Mouse (Mus musculus): ENCODE measurements around the gene Arhgap27. TPM values are rescaled to one million over a fixed set of nuclear protein-coding genes. Genes with fewer than 3 reads are reported as not detected.

The Arhgap27 gene
- total RNA-seq, 2 experiments from 2014 or later, result 10.1 to 16.3 TPM

DNA sequence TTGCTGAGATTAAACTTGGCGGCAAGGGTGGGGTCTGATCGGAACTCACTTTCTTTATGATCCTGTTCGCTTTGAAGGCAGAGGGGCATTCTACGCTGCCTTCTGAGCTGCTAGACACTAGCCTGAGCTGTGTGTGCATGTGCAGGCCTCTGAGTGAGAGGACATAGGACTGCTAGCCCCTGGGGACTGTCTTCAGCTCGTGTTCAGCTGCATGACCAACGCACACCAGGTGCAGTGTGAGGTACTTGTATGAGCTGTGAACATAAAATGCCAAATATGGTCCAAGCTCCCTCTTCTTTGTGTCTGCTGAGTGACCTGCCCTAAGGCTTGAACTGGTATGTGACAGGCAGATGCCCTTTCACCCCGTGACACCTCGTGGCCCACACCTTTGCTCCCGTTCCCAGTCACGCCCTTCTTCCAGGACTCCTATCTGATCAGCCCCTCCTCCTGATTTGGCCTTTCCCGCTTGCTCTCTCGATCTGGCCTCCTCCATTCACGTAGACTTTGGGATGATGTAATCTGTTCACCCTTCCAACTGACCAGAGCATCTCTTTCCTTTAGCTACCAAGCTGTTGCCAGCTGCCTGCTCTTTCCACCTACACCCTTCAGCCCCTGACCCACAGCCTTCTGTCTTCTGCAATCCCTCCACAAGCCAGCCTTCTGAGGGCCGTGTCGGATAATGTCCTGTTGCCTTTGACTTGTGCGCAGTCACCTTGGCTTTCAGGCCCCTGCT, 6.4 kb downstream of the Arhgap27 start:
- no peak for DNase-seq

DNA sequence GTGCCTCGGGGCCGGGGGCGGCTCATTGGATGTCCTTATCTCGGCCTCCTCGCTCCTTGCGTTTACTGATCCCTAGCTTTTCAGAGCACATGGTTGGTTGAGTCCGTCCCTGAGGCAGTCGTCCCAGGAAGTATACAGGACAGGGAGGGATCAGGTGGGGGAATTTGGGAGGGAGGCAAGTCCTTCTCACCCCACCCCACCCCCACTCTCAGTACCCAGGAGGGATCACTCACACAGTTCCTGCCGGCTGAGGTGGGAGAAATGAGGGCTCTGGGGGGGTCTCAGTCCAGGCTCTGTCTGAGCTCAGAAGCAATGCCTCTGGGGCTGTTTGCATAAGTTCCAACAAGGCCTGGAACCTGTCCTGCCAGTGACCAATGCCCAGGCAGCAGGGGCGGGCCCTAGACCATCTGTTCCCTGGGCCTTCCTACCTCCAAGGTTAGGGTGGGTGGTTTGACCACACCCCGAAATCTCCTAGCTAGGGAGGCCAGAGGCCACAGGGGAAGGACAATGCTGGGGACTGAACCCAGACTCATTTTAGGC, 7.4 kb downstream of the Arhgap27 start:
- DNase-seq, result no peak

DNA sequence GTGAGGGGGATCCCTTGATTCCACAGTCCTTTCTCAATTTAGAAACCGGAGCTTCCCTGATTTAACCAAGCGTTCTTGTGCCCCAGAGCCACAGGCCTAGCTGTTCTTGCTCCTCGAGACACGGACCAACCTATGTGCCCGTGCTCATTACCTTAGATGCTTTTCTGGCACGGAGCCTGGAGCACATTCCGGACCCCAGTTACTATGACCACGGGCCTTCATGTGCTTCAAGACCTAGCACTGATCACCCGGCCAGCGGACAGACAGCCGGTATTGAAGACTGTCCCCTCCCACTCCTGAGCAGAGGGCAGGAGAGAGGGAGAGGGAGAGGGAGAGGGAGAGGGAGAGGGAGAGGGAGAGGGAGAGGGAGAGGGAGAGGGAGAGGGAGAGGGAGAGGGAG, 8.2 kb downstream of the Arhgap27 start:
- no peak for DNase-seq

DNA sequence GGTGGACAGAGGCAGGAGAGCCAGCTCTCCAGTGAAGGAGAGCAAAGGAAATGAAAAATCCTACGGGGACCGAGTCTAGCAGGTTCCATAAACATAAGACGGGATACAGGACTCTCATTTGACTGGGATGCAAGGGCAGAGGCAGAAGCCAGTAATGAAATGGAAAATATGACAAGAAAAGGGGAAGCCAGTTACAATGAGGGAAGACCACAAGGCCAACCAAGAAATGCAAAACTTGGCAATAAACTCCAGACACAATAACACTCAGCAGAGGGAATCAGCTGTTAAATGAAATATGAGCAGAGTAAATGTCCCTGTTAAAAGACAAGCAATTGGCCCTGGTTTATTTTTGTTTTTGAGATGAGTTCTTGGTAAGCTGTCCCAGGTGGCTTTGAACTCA, 9.5 kb downstream of the Arhgap27 start:
- DNase-seq, result no peak

DNA sequence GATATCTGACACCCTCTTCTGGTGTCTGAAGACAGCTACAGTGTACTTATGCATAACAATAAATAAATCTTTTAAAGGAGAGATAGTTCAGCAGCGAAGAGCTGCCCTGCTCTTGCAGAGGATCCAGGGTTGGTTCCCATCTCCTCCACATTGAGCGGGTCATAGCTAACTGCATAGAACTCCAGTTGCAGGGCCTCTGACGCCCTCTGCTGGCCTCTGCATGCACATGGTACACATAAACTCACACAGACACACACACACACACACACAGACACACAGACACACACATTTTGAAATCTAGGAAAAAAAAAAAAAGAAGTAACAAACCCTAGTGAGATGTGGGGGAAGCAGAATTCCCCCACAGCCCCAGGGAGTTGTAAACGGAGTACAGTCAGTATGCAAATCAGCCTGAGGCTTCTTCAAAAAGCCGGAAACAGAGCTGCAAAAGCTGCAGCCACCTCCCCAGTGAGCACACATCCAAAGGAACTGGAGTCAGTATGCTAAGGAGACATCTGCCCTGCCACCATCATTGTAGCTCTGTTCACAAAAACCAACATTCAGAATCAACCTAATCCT, 11.2 kb downstream of the Arhgap27 start:
- no peak for DNase-seq

DNA sequence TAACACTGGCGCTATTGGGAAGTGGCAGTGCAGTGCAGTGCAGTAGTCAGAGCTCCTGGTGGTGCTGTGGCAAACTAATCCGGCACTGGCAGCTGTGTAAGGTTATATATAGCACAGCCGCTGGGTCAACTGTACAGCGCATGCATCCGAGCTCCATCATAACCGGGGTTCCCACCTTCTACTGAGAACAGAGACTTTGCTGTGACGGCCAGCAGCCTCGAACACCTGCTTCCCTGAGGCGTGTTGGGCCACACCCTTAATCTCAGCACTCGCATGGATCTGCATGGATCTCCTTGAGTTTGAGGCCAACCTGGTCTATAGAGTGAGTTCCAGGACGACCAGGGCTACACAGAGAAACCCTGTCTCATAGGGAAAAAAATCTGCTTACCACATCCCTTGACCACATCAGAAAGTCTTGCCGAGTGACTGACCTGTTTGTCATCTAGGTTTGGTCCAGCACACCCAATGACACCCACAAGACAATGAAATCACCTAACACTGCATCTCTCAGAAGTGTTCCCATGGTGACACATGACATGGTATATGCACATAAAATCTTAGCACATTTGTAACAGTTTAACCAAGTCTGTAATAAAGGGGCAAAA, 12.7 kb downstream of the Arhgap27 start:
- no peak for DNase-seq

DNA sequence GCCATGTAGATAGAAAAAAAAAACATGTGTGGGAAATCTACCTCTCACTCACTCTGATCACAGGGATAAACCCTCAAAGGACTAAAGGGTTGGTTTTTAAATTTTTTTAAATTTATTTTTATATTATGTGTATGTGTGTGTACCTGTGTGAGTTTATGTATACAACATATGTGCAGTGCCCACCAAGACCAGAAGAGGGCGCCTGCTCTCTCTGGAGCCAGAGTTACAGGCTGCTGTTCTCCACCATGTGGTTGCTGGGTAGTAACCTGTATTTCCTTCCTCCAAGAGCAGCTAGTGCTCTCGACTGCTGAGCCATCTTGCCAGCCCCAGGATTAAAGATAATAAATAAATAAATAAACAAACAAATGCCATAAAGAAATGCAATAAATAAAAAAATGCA, 13.8 kb downstream of the Arhgap27 start:
- DNase-seq, result no peak

DNA sequence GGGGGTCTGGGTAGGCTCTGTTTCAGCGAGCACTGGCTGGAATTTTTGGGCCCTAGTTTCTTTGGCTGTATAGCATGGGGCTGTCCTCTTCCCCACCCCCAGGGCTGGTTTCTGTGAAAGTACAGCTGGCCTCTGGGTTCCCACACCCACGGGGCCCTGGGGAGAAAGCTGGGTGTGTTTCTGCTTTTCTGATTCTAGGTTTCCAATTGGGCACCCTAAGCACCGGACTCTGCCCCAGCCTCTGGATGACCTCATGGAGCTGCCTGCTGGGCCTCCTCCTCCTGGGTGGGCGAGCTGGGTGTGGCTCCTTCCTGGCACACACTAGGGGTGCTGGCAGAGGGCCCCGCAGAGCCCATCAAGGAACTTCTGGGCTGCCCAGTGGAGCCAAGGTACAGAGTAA, 16.8 kb downstream of the Arhgap27 start:
- DNase-seq, result peak in 1 of 2 experiments; percentile 49

DNA sequence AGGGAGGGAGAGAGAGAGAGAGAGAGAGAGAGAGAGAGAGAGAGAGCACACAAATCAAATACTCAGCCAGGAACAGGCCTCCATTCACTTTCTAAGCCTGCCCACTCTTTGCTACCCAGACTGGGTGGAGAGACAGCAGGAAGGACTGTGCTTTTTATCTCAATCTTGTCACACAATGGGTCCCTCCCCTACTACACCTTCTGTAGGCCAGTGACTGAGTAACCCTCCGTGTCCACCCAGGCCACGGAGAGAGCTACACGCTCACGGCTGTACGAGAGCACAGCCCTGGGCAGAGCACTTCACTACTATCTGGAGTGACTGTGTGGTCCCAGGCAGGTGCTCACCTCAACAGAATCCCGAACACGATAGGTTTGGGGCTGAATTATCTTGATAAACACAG, 17.3 kb downstream of the Arhgap27 start:
- no peak for DNase-seq

DNA sequence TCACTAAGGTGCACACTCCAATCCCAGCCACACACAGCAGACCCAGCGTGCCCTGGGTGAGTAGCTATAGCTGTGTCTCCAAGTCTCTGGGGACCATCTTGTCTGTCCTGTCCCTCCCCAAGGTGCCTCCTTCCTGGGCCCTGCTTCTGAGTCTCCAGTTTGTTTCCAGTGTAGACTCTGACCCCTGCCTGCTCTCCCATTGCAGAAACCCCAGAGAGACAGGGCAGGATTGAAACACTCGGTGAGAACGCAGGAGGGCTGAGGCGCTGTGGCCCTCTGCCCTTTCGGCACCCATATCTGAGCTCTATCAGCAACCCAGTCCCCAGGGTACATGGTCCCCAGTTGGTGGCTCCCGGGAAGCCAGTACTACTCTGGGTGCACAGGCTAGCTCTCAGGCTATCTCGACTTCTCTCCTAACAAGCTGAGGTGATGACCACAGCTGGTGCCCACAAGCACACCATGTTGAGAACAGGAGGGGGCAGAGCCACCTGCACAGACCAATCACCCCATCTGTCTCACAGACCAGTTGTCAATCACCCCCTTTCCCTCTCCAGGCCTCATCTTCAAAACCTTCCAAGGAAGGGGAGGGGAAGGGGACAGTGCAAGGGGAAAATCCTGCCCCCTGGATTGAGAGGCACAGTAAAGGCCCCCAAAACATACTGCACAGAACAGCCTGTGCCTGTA, 17.9 kb downstream of the Arhgap27 start:
- no peak for DNase-seq

DNA sequence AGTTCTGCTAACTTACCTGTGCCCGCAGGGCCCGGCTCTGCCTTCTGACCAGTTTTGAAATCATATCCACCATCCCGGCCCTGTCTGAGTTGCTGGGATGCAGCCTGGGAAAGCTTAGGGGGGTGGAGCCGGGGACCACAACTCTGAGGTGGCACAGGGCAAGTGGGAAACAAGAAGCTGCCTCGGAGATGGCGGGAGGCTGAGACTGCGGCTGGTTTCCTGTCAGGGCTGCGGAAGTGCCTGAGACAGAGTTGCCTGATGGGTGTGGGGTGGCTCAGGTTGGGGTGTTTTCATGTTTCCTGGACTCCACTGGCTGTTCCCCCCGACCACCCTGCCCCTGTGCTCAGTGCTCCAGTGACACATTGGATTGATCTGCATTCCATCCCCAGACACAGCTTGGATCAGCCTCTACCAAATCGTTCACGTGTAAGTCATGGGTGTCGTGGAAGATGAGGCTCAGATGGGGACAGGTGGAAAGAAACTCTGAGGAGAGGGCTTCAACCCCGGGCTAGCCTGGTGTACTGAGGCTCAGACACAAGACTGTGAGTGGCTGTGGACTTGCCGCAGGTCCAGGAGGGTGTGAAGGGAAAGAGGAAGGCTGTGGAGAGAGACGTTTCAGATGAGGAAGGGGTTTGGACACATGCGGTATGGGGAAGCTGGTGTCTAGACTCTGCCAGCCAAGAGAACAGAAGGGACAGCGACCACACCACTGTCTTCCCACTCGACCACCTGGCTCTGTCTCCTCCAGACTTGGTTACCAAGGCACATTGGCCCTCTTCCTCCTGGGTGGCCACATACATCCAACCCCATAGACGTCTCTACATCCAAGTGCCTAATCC, 18.8 kb downstream of the Arhgap27 start:
- no peak for DNase-seq

DNA sequence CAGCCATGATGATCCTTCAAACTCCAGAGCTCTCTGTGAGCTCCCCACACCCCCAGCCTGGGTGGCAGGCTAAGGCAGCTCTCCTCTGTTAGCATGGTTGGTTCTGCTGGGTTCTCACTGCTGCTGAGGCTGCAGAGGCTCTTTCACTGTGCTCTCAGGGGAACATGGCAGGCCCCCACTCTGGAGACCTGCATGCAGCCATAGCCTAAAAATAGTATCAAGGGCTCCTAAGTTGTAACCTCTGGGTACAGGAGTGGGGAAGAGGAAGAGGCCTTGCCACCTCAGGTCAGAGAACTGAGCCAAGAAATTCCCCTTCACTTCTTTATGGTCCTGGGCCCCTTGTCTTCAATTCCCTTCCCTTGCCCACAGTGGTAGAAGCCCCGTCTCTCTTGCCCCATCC, 19.6 kb downstream of the Arhgap27 start:
- no peak for DNase-seq

DNA sequence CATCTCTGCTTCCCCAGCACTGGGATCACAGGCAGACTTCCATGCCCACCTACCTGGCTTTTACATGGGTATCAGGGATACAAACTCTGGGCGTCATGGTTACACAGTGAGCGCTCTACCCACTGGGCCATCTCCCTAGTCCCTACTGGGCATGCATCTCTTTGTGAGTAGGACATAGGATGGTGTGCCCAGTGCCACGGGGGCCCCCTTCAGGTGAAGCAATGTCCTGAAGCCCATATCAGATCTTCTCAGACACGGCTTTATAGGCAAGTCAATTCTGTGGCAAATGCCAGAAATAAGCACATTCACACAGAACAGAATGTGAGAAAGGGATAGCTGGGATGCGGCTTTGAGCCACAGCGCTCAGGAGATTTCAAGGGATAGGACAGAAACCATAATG, 20.4 kb downstream of the Arhgap27 start:
- no peak for DNase-seq

DNA sequence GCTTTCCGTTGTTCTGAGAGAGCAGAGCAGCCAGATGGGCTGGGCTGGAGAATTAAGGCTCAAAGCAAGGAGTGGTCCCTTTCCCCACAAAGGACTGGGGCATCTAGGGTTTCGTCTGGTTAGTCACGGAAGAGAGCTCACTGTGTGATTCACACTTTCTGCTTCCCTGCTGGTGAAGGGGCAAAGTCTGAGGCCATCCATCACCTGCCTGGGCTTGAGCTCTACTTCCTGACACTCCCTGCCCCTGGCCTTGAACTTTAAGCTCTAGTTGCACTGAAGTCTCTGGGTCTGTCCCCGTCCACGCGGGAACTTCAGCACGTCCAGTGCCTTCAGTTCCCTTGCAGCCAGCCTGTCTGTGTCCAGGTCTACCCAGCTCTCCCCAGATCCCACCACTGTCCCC, 22.8 kb downstream of the Arhgap27 start:
- peak; percentile 67 to 77 for DNase-seq

DNA sequence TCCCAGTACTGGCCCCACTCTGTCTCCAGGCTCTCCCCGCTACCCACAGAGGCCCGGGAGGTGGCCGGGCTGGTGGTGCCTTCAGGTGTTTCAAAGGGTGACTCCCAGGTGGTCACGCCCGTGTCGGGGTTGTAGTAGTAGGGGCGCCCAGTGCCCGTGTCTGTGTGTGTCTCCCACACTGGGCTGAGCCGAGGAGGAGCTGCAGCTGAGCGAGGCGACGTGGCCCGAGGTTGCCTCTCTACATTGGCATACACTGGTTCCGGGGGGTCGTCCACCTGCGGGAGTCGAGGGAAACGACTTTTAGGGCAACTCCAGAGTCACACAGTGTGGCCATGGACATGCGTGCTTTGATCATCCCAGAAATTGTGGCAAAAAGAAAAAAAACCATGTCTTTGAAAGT, 23.4 kb downstream of the Arhgap27 start:
- no peak for DNase-seq

DNA sequence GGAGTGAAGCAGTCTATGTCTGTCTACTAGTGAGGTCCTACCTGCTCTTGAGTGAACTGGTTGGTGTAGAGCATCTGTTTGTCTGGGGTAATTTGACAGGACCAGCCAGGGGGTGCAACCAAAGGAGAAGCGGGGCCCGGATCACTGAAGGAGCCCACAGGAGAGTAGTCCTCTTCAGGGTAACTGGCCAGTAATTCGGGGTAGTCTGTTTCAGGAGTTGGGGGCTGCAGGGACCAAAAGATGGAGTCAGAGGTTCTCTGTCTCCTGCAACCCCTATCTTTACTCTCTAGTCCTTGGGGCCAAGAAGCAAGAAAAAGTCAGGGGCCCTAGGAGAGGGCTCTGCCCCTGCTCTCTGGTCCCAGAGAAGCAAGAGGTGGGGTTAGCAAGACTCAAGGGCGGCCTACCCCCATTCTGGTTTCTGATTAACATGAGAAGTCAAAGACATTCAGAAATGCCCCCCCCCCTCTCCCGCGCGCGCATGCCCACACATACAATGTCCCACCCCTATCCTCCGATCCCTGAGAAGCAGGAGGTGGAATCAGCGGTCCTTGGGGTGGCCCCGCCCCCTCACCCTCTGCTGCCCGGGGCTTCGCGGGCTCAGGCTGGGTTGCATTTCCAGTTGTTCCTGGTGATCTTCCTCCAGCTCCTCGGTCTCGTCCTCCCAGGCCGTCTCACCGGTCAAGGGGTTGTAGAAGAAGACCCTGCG, 23.9 kb downstream of the Arhgap27 start:
- peak; percentile 52 to 74 for DNase-seq

DNA sequence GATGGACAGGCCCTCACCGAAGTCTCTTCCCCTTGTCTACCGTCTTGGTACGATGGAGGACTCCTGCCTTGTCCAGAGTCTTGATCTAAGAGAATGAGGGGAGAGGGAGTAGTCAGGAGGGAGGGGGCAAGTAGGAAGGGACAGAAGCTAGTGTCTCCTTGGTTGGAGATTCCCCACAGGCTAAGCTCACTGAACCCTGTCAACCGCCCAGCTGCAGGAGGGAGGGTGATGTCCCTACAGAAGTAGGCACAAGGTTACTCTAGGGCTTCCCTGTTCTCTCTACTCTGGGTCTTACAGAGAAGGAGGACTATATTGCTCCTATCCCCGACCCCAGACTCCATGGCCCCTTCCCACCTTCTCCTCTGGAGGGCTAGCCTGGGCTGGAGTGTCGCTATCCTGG, 24.8 kb downstream of the Arhgap27 start:
- DNase-seq, result no peak

DNA sequence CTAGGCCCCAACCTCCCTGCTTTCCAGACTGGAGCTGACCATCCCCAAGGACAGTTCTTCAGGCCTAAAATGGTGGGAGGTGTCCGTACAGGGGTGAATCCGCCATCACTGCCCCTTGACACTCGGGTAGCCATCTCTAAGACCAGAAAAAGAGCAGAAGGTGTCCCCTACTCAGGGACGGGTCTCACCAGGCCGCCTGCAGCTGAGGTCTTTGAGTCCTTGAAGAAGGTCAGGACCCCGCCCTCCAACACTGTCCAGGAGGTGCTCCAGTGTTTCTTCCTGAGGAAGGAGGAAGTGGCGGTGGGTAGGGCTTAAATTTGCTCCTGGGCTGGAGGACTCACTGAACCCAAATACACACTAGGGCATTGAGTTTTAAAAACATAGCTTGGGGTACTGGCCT, 25.4 kb downstream of the Arhgap27 start:
- DNase-seq, result no peak

DNA sequence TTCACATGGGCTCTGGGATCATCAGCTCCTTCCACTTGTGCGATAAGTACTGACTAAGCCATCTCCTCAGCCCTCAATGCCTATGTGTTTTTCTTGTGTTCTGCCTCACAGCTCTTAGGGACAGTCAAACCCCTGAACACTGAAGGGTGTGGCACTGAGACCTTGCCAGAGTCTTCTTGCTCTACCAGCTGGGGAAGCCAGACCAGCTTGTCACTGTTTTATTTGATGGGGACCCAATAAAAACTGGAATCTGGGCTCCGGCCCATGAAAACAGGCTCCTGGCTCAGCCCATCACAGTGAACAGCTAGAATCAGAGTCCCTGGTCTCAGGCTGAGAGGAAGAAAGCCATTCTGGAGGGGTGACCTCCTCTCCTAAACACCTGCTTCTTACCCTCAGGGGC, 26.3 kb downstream of the Arhgap27 start:
- DNase-seq, result no peak

DNA sequence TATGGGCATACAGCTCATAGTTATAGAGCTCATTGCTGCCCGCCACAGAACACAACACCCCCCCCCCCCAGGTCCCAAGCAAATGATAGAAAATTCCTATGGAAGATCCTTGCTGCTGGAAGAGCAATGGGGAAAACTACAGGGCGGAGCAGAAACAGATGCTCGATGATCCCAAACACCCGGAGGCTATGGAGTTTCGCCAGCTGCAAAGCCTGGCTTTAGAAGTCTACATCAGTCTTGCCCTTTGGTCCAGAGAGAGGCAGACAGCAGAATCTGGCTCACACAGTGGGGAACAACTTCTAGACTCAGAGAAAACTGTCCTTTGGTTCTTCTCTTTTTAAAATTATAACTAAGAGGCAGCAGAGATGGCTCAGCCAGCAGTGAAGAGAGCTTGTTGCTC, 27.9 kb downstream of the Arhgap27 start:
- no peak for DNase-seq

DNA sequence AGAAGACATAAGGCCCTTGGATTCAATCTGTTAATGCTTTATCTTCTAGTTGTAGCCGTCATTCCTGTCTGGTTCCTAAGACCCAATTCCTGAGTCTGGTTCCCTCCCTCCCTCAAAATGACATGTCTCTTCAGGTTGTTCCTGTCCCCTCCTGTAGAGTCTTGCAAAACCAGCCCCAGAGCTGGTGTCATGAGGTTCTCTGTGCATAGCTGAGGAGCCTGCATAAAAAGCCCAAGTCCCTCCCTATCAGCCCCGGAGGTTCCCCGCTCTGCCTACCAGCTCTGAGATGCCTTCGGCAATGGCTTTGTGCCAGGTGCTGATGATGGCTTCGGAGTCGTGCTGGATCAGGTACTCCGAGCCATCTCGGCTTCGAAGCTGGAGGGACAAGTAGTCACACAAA, 28.6 kb downstream of the Arhgap27 start:
- DNase-seq, result no peak

Measured in adrenal gland, postnatal 36 days (tissue).